Mouse (Mus musculus) retina, adult 2 months (tissue): ENCODE measurements at regions not wholly inside any gene's neighbourhood (a gene's known extent, or its start where the extent isn't known, plus 50 kb on each side); places are given as distances from the start of the nearest gene placed in this dataset.

ENCODE experiments used
- DNase-seq: peaks from one replicate; pipeline ENCODE4 v3.0.0-alpha.2; 2012; ENCODE audit warnings: low read depth, low spot score

DNA sequence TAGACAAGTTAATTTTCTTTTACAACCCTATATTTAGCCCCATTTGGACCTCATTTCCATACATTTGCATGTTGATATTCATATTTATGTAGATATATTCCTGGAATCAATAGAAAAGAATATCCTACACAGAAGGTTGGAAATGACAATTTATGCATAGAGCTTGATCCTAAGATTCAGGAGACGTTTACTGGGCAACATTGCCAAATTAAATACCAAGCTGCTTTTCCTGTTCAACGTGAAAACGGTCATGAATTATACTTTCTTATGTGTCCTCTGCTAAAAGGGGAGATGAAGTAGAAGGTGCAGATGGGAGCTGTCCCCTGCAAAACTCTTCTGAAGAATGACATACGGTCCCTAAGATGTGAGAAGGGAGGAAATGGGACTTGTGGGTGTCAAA, 2888.9 kb upstream of the Lrrc6 start:
- no peak for DNase-seq

- no peak for DNase-seq
Observed at GRCm38 (mm10) chr15:69387466-69387865, 2886.8 kb upstream of the Lrrc6 start.

GRCm38 (mm10) chr15:69365440-69365839, 2864.7 kb upstream of the Lrrc6 start:
- DNase-seq = no peak

DNA sequence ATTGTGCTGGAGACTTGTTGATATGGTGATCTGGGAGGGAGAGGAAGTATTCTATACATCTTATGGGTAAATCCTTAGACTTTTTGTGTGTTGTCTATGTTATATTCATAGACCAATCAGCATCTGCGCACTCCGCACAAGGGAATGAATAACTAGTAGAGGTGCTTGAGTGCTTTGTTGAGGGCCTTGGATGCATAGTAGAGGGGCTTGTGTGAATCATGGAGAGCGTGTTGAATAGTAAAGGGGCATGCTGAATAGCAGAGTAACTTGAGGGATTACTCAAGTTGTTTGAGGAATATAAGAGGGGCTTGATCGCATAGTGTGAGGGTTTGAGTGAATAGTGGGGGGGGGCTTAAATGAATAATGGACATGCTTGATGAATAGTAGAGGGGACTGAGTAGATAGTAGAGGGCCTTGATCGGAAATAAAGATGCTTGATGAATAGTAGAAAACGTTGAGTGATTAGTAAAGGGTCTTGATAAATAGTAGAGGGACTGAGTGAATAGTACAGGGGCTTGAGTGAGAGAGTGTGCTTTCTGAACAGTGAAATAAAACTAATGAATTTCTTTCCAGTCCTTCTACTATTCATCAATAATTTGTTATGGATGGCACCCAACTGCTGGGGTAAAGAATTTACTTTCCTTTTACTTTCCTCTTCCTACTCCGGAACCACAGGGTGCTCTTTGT, 2849.5 kb upstream of the Lrrc6 start:
- DNase-seq = no peak

DNA sequence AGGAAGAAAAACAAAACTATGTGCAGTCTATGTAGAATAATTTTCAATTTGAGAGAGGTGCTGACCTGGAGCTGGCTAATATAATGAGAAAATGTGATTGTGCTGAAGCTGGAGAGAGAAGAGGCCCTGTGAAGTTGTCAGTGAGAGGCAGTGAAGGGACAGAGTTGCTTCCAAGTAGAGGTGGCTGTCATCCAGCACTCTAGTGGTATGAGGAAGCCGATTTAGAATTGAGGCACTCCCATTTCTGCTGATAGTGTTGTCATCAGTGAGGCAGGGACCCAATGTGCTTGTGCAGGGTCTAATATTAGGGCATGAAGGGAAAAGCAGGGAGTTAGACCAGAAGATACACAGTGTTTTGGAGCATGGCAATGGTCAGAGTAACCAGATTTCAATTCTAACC, 2845.4 kb upstream of the Lrrc6 start:
- DNase-seq = no peak

DNA sequence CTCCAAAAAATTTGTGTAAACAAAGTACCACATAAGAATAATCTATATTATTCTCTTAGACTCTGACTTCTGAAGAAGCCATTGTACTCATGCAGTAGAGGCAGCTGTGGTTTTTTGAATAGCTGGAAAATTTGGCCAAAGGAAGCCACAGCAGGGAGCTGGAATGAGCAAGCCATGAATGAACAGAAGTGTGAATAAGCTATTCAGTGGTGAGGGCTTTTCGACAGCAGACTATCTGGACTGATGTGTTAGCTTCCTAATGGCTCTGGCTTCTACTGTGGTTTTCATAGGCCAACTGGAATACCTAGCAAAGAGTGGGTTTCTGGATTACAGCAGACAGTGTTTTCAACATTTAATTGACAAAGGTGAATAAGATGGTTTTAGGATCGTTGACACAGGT, 2842.0 kb upstream of the Lrrc6 start:
- DNase-seq = no peak

DNA sequence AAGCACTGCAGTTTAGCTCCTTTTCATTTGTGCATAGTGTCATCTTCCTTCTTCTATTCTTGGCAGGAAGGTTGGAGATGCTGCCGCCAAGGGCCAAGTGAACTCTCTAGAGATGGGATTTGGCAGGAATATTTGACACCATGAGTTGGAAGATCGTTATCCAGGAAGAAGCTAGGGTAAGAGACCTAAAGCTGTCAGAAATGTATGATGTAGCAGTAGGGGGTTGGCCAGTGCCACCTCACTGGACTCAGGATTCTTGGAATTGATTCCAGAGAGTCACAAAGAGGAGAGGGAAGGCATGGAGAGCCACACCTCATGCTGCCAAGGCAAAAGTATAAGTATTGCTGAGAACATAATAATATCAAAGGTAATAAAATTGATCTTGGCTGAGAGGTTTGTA, 2835.8 kb upstream of the Lrrc6 start:
- DNase-seq = no peak

DNA sequence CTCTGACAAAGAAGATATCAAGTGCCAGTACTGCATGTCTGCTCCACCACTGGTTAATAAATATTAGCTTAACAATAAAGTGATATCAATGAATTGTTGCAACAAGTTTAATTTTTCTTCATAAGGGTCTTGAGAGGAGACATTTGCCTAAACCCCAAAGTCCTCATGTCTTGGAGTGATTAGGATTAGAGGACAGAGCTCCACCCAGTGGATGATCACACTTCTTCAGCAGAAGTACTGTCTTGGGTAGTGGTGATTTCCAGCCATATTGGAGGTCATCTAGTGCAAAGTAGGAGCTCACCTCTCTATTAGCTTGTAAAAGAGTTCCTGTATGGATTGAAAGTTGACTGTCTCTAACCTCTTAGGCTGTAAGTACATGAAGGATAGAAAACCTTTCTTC, 2825.8 kb upstream of the Lrrc6 start:
- DNase-seq = no peak

- DNase-seq = no peak
Observed at GRCm38 (mm10) chr15:69303100-69303499, 2802.4 kb upstream of the Lrrc6 start.

DNA sequence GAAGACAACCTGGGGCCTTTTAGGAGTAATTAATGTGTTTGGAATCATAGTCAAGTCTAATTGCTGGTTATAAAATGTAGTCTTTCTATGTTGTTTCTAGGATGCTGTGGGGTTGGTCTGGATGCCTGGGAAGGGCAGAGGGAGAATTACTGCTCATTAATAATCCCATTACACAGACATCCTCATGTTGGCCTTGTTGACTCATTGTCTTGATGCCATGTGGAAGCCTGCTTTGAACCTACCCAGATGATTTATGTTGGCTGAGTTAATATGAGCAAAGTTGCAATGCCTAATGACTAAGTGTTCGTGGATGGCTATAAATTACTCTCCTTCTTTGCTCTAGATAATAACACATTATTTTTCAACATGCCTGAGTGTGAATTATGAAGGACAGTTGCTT, 2790.6 kb upstream of the Lrrc6 start:
- no peak for DNase-seq

- DNase-seq = no peak
Observed at GRCm38 (mm10) chr15:69275546-69276255, 2775.0 kb upstream of the Lrrc6 start.

GRCm38 (mm10) chr15:69274225-69274766, 2773.6 kb upstream of the Lrrc6 start:
- no peak for DNase-seq

- no peak for DNase-seq
Observed at GRCm38 (mm10) chr15:69273518-69273917, 2772.8 kb upstream of the Lrrc6 start.

- DNase-seq = no peak
Observed at GRCm38 (mm10) chr15:69261940-69262339, 2761.2 kb upstream of the Lrrc6 start.

- DNase-seq = no peak
Observed at GRCm38 (mm10) chr15:69257161-69257778, 2756.6 kb upstream of the Lrrc6 start.

DNA sequence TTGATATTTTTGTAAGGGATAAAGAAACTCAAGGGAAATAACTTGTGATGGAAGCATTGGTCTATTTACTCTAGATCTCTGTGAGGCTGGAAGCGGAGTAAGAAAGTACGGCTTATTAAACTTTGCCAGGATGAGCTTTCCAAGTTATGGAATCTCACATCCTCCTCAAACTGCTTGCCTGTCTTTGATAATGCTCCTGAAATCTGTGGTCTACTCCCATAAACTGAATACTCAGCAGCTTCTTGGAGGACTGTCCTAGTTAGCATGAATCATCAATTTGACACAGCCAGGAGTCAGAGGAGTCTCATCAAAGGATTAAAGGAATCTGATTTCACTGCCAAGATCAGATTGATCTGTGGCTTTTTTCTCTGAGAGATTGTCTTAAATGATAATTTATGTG, 2753.0 kb upstream of the Lrrc6 start:
- no peak for DNase-seq

DNA sequence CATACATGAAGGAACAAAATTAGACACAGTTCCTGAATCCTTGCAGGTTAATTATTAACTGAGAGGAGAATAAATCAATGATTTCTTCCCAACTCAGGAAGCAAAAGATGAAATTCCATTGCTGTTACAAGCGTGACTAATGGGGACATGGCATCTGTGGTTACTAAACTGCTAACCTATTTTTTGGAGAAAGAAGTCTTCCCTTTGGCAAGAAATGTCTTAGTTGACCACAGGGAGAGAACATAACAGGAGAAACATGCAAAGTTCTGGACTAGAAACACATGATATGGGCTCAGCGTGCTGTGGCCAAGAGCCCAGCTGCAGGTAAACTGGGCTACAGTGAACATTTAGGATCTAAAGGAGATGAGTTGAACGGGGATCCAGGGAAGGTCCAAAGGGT, 2751.4 kb upstream of the Lrrc6 start:
- no peak for DNase-seq

- DNase-seq = no peak
Observed at GRCm38 (mm10) chr15:69246190-69246966, 2745.7 kb upstream of the Lrrc6 start.

DNA sequence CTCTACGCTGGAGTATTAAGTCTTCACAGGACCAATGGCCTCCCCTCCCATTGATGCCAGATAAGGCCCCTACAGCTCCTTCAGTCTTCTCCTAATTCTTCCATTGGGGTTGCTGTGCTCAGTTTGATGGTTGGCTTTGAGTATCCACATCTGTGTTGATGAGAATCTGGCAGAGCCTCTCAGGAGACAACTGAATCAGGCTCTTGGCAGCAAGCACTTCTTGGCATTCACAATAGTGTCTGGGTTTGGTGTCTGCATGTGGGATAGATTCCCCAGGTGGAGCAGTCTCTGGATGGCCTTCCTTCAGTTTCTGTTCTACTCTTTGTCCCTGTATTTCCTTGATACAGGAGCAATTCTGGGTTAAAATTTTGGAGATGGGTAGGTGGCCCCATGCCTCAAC, 2734.6 kb upstream of the Lrrc6 start:
- DNase-seq = no peak

DNA sequence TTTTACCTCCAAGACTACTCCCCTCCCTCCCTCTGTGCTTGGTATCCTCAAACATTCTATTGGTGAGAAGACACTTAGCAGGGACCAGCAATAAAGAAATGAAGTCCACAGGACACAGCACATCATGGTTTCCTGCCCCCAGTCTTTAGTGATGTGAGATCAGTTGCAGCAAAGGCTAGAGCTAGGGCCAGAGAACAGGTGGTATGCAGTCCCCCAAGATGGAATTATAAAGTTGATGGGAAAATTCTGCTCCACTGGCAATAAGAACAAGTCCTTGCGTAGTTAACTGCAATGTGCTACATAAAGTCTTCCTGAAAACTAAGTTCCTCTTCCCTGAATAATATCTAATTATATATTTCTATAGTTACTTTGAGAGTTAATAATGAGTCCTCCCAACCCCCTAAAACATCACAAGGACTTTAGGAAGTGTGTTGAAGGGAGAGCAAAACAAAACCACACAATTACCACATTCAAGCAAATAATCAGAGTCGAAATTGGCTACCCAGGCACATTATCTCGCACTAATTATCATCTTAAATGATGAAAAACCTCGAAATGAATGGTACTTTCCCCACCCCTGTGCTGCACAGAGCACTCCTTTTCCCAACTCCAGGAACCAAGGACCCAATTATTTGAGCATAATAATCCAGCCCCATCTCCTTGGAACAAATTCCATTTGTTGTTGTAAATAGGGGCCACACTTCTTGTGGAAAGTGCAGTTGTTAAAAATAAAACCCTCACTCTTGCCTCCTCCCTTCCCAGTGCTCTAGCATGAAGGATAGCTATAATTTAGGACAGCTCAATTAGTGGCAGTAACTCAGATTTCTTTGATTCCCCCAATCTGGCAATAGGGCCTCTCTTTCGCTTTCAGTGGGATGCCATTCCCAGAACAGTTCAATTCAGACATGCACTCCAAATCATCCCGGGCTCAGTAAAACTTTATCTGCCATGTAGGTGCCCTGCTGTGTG, 2724.2 kb upstream of the Lrrc6 start:
- DNase-seq = no peak

GRCm38 (mm10) chr15:69223411-69223810, 2722.7 kb upstream of the Lrrc6 start:
- no peak for DNase-seq
